Mouse (Mus musculus) lung, adult 2 months (tissue): ENCODE measurements at regions not wholly inside any gene's neighbourhood (a gene's known extent, or its start where the extent isn't known, plus 50 kb on each side); places are given as distances from the start of the nearest gene placed in this dataset.

Experiments used
- CTCF ChIP-seq: fragments of 200-500 bp; IDR thresholded peaks from 2 replicates; pipeline ENCODE4 v1.5.1; 2011; ENCODE audit warnings: mild to moderate bottlenecking, low read length, control low read depth; ENCODE audit not compliant: insufficient read depth
- POLR2A ChIP-seq: fragments of 200-500 bp; IDR thresholded peaks from 2 replicates; pipeline ENCODE4 v1.6.1; 2011; ENCODE audit warnings: low read depth, mild to moderate bottlenecking, control low read depth, low read length, borderline replicate concordance; ENCODE audit errors: extremely low read depth

DNA sequence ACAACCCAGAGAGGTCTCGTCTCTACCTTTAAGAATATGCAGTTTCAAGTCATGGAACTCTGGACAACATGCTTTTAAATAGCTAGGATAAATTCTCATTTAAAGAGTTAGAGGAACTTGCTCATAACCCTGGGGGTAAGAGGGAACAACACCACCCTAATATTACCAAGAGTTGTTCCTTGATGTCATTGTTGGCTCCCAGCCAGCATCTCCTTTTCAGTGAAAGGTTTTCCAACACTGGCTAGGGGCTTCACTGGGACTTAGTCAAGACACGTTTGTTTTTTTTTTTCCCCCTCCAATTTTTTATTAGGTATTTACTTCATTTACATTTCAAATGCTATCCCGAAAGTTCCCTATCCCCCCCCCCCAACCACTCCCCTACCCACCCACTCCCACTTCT, 163.1 kb upstream of the Tnp1 start:
- TF ChIP-seq CTCF (no peak), POLR2A (no peak)
